Mouse (Mus musculus): ENCODE measurements around the gene Dbi. TPM values are rescaled to one million over a fixed set of nuclear protein-coding genes. Genes with fewer than 3 reads are reported as not detected.

Dbi gene
- polyA plus RNA-seq (2015; fragmentation: Nextera tagmentation; extraction: Ambion mirVana) = 555 and 599 TPM in 2 replicates

GRCm38 (mm10) chr1:120120969-120121811 is at the start of gene Dbi, which contains the start of gene 3110009E18Rik:
Dbi (minus strand) TSS chr1:120121078.
3110009E18Rik (plus strand) TSS chr1:120121187.

GRCm38 (mm10) chr1:120073519-120074306 is 47.2 kb downstream of the Dbi start, which contains the start of gene Tmem37:
Tmem37 (minus strand) TSS chr1:120074074.

Other genes starting within 250 kb of the Dbi start
- gene Tmem177, start 207.9 kb downstream of the Dbi start, polyA plus RNA-seq (2015; fragmentation: Nextera tagmentation; extraction: Ambion mirVana) = 2.4 and 2.8 TPM in 2 replicates
- gene Cfap221, start 123.8 kb downstream of the Dbi start, polyA plus RNA-seq (2015; fragmentation: Nextera tagmentation; extraction: Ambion mirVana) = not detected in 2 replicates
- 0.07 TPM in 1 of 2 replicates, not detected in the other for gene Sctr, start 114.2 kb downstream of the Dbi start, polyA plus RNA-seq (2015; fragmentation: Nextera tagmentation; extraction: Ambion mirVana)
- 8.6 and 21.5 TPM in 2 replicates for gene Tmem37, start 47.0 kb downstream of the Dbi start, polyA plus RNA-seq (2015; fragmentation: Nextera tagmentation; extraction: Ambion mirVana)
- 11.7 and 13.3 TPM in 2 replicates for gene 3110009E18Rik, start 109 bp upstream of the Dbi start, polyA plus RNA-seq (2015; fragmentation: Nextera tagmentation; extraction: Ambion mirVana)
- gene Steap3, start 151.6 kb upstream of the Dbi start, polyA plus RNA-seq (2015; fragmentation: Nextera tagmentation; extraction: Ambion mirVana) = 8.0 and 10.4 TPM in 2 replicates
- not detected in 2 replicates for gene C1ql2, start 219.5 kb upstream of the Dbi start, polyA plus RNA-seq (2015; fragmentation: Nextera tagmentation; extraction: Ambion mirVana)

Measured in urinary bladder, postnatal 0 days (tissue).